Mouse (Mus musculus) ES-E14 (cell line): ENCODE results near the gene Pakap.

ENCODE experiments used
- CHD2 ChIP-seq: IDR thresholded peaks from 2 replicates; pipeline ENCODE4 v1.6.1; 2014; ENCODE audit warnings: mild to moderate bottlenecking, low read depth, low read length, inconsistent platforms
- HCFC1 ChIP-seq: IDR thresholded peaks from 2 replicates; pipeline ENCODE4 v1.6.1; 2012; ENCODE audit warnings: low read length, inconsistent platforms, borderline replicate concordance; ENCODE audit not compliant: insufficient read depth

DNA sequence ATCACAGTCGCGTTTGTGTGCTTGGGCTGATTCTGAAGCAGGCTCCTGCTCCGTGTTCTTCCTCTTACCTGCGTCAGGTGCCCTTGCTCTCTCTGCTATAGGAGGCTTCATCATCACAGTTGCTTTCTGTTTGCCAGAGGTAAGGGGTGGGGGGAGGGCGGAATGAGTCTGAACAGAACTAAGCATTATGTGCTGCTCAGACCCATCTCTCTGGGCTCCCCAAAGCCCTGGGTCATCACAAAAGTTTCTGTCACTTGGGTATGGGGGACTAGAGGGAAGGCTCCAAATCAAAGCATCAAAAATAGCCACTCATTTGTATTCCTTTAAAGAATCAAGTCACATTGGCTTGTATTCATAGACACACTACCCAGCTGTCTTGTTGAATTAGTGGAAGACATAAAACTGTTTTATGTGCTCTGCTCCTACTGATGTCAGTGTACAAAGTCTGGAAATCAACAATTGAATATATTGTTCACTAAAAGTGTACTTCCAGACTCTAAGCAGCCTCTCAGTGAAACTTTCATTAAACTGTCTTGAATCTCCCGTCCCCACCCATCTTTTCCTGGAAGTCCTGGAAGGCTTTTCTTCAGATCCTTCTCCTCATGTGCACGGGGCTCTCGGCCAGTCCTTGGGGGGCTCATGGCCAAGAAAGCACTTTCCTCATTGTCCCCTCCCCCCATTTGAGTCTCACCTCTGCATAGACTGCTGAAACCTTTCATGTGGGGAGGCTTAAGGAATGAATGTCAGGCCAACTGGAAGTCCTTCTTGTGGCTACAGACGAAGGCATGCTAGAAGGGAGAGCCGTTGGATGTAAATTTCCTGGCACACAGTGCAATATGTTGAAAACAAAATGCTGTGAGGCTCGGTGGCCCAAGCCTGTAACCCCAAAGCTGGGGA lies 135.8 kb downstream of the Pakap start:
- no peak for TF ChIP-seq HCFC1
- TF ChIP-seq CHD2 = no peak
